Mouse (Mus musculus): ENCODE results near the gene Gm20509. TPM values are rescaled to one million over a fixed set of nuclear protein-coding genes. Genes with fewer than 3 reads are reported as not detected.

The Gm20509 gene
- not detected for total RNA-seq (2023)

DNA sequence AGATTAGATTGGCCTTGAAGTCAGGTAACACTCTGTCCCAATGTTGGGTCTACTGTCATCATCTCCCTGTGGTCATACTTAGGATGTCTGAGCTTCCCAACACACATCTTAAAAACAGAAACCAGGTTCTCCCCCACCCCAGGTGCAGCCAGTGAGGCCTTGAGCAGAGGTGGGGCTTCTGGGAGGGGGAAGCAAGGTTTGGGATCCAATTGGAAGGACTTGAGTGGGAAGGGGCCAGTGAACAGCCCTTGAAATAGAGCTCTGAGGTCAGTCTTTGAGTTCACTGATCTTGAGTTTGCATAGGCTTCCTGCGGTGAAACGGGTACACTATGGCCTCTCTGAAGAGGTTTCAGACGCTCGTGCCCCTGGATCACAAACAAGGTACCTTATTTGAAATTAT is at the start of gene Gm20509:
Gene Gm20509, plus strand, starts transcription at position 290 of the 400 bp plus-strand sequence.

GRCm38 (mm10) chr9:73101536-73101935 is 734 bp upstream of the Gm20509 start, which contains the start of gene Khdc3:
Gene Khdc3, plus strand, starts transcription at chr9:73101836.

GRCm38 (mm10) chr9:73112919-73113906 is 10.9 kb downstream of the Gm20509 start, which contains the start of gene Rsl24d1:
Gene Rsl24d1, plus strand, starts transcription at chr9:73113426.

Other genes with a start within 250 kb of the Gm20509 start
- gene Pygo1, start 176.8 kb upstream of the Gm20509 start, total RNA-seq (2023), result not detected
- 1.6 TPM for gene Dyx1c1, start 143.7 kb upstream of the Gm20509 start, total RNA-seq (2023)
- 0.50 TPM for gene Gm44503, start 143.6 kb upstream of the Gm20509 start, total RNA-seq (2023)
- gene Ccpg1os, start 117.1 kb upstream of the Gm20509 start, total RNA-seq (2023), result 11.2 TPM
- gene Ccpg1, start 117.0 kb upstream of the Gm20509 start, total RNA-seq (2023), result 184 TPM
- gene Pigb, start 62.1 kb upstream of the Gm20509 start, total RNA-seq (2023), result 14.2 TPM
- gene Rab27a, start 57.6 kb upstream of the Gm20509 start, total RNA-seq (2023), result 55.2 TPM
- gene Khdc3, start 634 bp upstream of the Gm20509 start, total RNA-seq (2023), result 11.1 TPM
- 63.3 TPM for gene Rsl24d1, start 11.0 kb downstream of the Gm20509 start, total RNA-seq (2023)

All from CD4-positive naive resting alpha-beta T cell, adult 57 days (primary cell).